Mouse (Mus musculus) heart, postnatal 0 days (tissue): ENCODE data around the gene Gm47289.

Source experiments
- CTCF ChIP-seq: IDR thresholded peaks from 2 replicates; pipeline ENCODE4 v1.5.1; 2016; ENCODE audit warnings: antibody characterized with exemption, control low read depth, low read depth
- EP300 ChIP-seq: IDR thresholded peaks from 2 replicates; pipeline ENCODE4 v1.6.1; 2016; ENCODE audit warnings: antibody characterized with exemption, low read depth

DNA sequence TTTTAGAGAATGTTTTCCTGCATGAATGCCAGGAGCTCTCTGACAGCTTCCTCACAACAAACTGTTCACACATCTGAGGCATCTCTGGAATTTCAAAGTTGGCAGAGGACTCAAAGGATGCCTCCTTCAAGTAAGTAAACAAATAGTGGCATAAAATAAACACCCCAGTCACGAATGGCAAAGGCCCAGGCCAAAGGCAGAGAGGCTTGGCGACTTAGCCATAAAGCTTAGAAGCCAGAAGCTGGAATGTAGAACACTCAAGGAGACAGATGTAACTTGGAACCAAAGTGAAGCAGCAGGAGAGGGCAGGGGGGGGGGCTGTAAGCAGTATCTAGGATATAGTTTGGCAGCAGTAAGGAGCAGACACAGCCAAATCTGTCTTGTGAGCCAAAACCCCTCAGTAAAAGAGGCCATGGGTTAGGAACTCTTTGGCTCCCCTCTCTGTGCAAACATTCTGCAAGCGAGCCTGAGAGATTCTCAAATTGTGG lies 22.3 kb downstream of the Gm47289 start:
- TF ChIP-seq CTCF = no peak
- no peak for TF ChIP-seq EP300
